Mouse (Mus musculus) liver, postnatal 0 days (tissue): ENCODE data around the gene Aldh1l1.

Experiments
- CTCF ChIP-seq: sonication (generic); IDR thresholded peaks from 2 replicates; pipeline ENCODE4 v1.5.1; 2016; ENCODE audit warnings: antibody characterized with exemption, low read depth
- EP300 ChIP-seq: IDR thresholded peaks from 2 replicates; pipeline ENCODE4 v1.6.1; 2016; ENCODE audit warnings: antibody characterized with exemption, low read depth, mild to moderate bottlenecking

GRCm38 (mm10) chr6:90495282-90495912 lies 9.2 kb downstream of the Aldh1l1 start:
- no peak for TF ChIP-seq CTCF
- TF ChIP-seq EP300: no peak
